Mouse (Mus musculus) hindbrain, embryonic 11.5 days (tissue): Measurements from ENCODE around the gene Galns. TPM values are rescaled to one million over a fixed set of nuclear protein-coding genes. Genes with fewer than 3 reads are reported as not detected.
"Not testable (repeated sequence)": the region's sequence is repeated elsewhere in the genome, so short reads cannot be mapped to it uniquely, and the experiment has no call there.

Experiments
- ATAC-seq: fragments of 200-750 bp; cut with Nextera tagmentation; 2 replicates; pipeline ENCODE4 v1.8.0; 2017; ENCODE audit warnings: mild to moderate bottlenecking, moderate TSS enrichment, moderate library complexity; ENCODE audit not compliant: low FRiP score
- DNase-seq: peaks from one replicate; pipeline ENCODE4 v3.0.0-alpha.2; 2015; ENCODE audit warnings: low spot score
- H3K27ac ChIP-seq: fragments of 300-500 bp; sonication (generic); 2 replicates; pipeline ENCODE4 v1.5.1; 2014; ENCODE audit warnings: mild to moderate bottlenecking, low read depth, low read length
- H3K27me3 ChIP-seq: fragments of 300-500 bp; sonication (generic); 2 replicates; pipeline ENCODE4 v1.6.1; 2014; ENCODE audit warnings: mild to moderate bottlenecking, low read length, moderate library complexity, mixed read lengths; ENCODE audit not compliant: control insufficient read depth, insufficient read depth
- H3K36me3 ChIP-seq: fragments of 300-500 bp; sonication (generic); 2 replicates; pipeline ENCODE4 v1.6.1; 2014; ENCODE audit warnings: mild to moderate bottlenecking, low read length, moderate library complexity, mixed read lengths; ENCODE audit not compliant: control insufficient read depth, insufficient read depth
- H3K4me1 ChIP-seq: fragments of 300-500 bp; sonication (generic); replicated peaks from 2 replicates; pipeline ENCODE4 v1.6.1; 2014; ENCODE audit warnings: low read length, mixed read lengths; ENCODE audit not compliant: control insufficient read depth, insufficient read depth
- H3K4me2 ChIP-seq: fragments of 300-500 bp; sonication (generic); replicated peaks from 2 replicates; pipeline ENCODE4 v1.6.1; 2014; ENCODE audit warnings: mild to moderate bottlenecking, low read depth, low read length
- H3K4me3 ChIP-seq: fragments of 300-500 bp; sonication (generic); 2 replicates; pipeline ENCODE4 v1.5.1; 2014; ENCODE audit warnings: low read depth, low read length
- H3K9ac ChIP-seq: fragments of 300-500 bp; sonication (generic); 2 replicates; pipeline ENCODE4 v1.6.1; 2014; ENCODE audit warnings: low read depth, low read length
- H3K9me3 ChIP-seq: fragments of 300-500 bp; sonication (generic); 2 replicates; pipeline ENCODE4 v1.6.1; 2016; ENCODE audit warnings: low read length; ENCODE audit not compliant: control insufficient read depth
- WGBS: fragments of 180-500 bp; shearing (Covaris S2); extraction: QIAGEN DNeasy Blood & Tissue Kit; methylation state at CpG from one replicate; pipeline ENCODE4 v1.1.7; 2014; 5-methylcytosine and 5-hydroxymethylcytosine counted together
- polyA plus RNA-seq: library from polyadenylated mRNA; unstranded; fragments of >200 nt; fragmentation: Nextera tagmentation; extraction: Ambion mirVana; gene quantifications from 2 replicates; pipeline ENCODE4 v1.2.1, GENCODE M21; 2014

Gene Galns
- polyA plus RNA-seq, 1 experiment from 2014 or later = 4.7 TPM

DNA sequence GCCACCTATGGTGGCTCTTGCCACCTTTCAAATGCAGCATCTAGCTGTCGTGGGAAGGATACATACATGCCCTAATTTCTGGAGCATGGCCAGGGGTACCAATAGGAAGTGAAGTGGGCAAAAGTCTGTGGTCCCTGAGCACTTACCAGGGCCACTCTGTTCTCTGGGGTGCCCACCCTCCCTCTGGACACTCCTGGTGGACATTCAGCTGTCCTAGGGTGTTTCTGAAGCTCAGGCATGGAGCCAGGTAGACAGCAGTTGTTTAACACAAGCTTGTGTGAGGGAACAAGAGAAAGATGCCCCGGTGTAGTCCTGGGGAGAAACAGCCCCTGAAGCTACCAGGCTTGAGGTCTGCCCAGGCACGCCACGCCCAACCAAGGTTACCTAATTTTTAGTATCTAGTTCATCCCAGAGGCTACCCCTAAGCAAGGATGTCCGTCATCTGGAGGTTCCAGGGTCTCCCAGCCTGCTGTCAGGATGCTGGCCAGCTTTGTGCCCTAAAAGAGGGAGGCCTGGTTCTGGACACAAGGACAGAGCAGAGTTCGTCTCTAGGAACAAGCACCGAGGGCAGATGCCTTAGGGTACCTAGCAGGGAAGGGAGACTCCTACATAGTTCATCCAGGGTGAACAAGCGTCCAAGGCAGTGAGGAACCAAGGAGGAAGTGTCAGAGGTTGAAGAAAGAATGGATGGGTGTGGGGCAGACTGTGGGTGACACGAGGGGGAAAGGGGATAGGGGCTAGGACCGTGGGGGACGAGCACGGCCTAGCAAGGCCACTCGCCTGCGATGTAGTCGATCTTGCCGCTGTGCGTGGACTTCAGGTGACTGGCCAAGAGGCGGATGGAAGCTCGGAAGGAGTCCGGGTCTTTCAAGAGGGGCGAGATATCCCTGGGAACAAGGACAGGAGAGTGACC is 35.3 kb downstream of the Galns start:
- Histone ChIP-seq H3K4me2 (peak overlapping the region; percentile 78), H3K4me1 (peaks cover 8% of the 10 kb centered on the region), H3K9ac (peak overlapping the region; percentile 77), H3K27me3 (no peaks in the 10 kb centered on the region), H3K27ac (no peak overlapping the region), H3K36me3 (peaks cover 7% of the 10 kb centered on the region), H3K9me3 (no peaks in the 10 kb centered on the region), H3K4me3 (peak overlapping the region; percentile 65)
- WGBS = 20% methylated on average over 21 of the region's 21 CpGs
- ATAC-seq = peak; percentile 51
- no peak for DNase-seq

DNA sequence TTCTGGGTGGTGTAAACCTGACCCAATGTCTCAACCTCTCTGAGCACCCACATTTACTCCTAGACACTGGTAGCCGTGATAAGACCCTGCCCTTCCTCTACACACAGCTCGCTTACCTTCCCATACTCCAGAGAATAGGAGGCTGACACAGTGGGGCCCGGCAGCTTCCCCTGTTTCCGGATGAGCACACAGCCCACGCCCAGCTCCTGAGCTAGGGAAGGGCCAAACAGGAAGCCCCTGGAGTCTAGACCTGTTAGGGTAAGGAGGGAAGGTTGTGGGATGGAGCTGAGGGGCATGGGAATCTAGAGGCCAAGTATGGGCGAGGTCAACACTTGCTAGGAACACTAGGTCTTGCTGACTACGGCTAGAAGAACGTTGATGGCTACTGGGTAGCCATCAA is 36.0 kb downstream of the Galns start:
- no peak overlapping the region for H3K4me3 ChIP-seq
- H3K4me1 ChIP-seq = peaks cover 8% of the 10 kb centered on the region
- no peak overlapping the region for H3K27ac ChIP-seq
- H3K27me3 ChIP-seq = no peaks in the 10 kb centered on the region
- no peak for DNase-seq
- no peak for ATAC-seq
- peaks cover 9% of the 10 kb centered on the region for H3K36me3 ChIP-seq
- H3K9me3 ChIP-seq = no peaks in the 10 kb centered on the region
- peak overlapping the region; percentile 6; the same call in 1 of the 2 replicates for H3K4me2 ChIP-seq
- no peak overlapping the region for H3K9ac ChIP-seq
- WGBS = 80% methylated on average over 8 of the region's 8 CpGs

DNA sequence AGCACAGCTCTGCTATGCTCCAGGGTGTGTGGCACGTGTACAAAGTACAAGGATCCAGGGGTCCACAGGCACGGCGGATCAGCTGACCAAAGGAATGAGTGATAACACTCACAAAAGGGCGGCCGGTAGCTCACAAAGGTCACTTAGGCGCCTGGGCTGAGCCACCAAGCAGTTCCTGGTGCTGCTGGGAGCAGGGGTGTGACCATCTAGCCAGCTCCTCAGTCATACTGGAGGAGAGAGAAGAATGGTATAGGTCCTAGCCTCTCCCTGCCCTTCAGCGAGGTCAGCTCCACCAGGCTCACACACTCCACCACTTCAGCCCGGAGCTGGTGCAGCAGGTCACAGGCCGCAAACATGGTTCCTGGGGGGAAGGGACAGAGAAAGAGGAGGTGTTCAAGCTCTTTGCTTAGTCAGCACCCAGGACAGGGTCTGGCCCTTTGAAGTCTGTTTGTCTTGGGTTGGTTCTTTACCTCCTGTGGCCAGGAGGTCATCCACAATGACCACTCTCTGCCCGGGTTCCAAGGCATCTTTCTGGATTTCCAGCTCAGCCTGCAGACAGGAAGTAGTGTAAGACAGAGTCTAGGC is 36.5 kb downstream of the Galns start:
- DNase-seq = no peak
- WGBS = 45% methylated on average over 10 of the region's 10 CpGs
- peaks cover 8% of the 10 kb centered on the region for H3K4me1 ChIP-seq
- no peak overlapping the region for H3K27ac ChIP-seq
- no peak overlapping the region for H3K9ac ChIP-seq
- ATAC-seq = no peak
- H3K9me3 ChIP-seq = no peaks in the 10 kb centered on the region
- H3K4me3 ChIP-seq = no peak overlapping the region
- H3K27me3 ChIP-seq = no peaks in the 10 kb centered on the region
- H3K4me2 ChIP-seq = no peak overlapping the region
- H3K36me3 ChIP-seq = peaks cover 14% of the 10 kb centered on the region

DNA sequence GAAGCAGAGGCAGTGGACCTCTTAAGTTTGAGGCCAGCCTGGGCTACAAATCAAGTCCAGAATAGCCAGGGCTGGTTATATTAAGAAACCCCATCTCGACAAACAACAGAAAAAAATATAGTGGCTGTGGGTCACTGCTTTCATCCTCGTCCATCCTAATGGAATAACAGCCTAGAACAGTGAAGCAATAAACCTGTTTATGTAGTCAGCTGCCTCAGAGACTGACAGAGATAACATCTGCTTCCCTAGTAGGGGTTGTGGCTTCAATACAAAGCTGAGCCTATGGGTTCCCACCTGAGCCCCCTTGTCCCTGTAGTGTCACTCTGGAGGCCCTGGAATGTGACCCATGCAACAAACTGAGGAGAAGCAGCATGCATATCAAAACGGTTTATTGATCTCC is 37.0 kb downstream of the Galns start:
- no peaks in the 10 kb centered on the region for H3K27me3 ChIP-seq
- no peak overlapping the region for H3K4me2 ChIP-seq
- H3K9ac ChIP-seq = no peak overlapping the region
- H3K4me1 ChIP-seq = peaks cover 11% of the 10 kb centered on the region
- WGBS = 53% methylated on average over 3 of the region's 3 CpGs
- ATAC-seq (no peak), DNase-seq (no peak)
- H3K27ac ChIP-seq = no peak overlapping the region
- no peaks in the 10 kb centered on the region for H3K9me3 ChIP-seq
- H3K36me3 ChIP-seq = peaks cover 14% of the 10 kb centered on the region
- no peak overlapping the region for H3K4me3 ChIP-seq

DNA sequence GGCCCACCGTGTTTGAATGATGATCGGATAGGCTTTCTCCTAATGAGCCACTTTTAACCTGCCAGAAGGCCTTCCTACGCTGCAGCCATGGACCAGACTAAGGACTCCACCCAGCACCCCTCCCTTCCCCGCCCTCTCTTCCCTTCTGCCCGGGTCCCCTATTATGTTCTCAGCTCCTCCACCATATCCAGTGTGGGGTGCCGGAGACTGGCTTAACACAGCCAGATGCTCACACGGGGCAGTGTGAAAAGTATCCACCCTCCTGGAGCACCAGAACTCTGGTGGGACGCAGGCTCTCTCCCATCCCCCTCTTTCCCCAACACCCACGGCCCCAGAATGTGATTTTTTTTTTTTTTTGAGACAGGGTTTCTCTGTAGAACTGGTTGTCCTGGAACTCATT is 37.7 kb downstream of the Galns start:
- no peak overlapping the region for H3K27ac ChIP-seq
- H3K4me1 ChIP-seq = peaks cover 15% of the 10 kb centered on the region

DNA sequence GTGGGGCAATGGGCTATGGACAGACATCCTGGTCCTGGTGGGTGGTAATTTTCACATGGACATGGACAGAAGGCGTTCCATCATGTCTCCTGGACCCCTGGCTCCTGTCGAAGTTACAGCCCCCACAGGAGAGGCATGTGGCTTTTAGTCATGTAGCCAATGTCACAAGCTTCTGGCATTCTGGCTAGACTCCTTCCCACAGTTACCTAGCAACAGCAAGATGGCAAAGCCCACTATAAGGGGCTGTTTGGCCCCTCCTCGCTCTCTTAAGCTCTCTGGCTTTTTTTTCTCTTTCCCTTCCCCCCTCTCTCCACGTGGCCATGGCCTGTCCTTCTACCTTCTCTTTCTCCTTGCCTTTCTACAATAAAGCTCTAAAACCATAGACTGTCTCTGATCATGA is 38.1 kb downstream of the Galns start:
- Histone ChIP-seq H3K36me3 (peaks cover 14% of the 10 kb centered on the region), H3K4me1 (peaks cover 15% of the 10 kb centered on the region)
- not testable (repeated sequence) for H3K4me2 ChIP-seq, H3K4me3 ChIP-seq, H3K27ac ChIP-seq, H3K9ac ChIP-seq, DNase-seq, H3K9me3 ChIP-seq, H3K27me3 ChIP-seq, ATAC-seq
- 40% methylated on average over 4 of the region's 4 CpGs for WGBS

More for the DNA sequence above, 37.7 kb downstream of the Galns start:
- no peak overlapping the region for H3K4me3 ChIP-seq
- peaks cover 14% of the 10 kb centered on the region for H3K36me3 ChIP-seq
- ATAC-seq = no peak
- no peak for DNase-seq
- H3K9ac ChIP-seq = no peak overlapping the region
- no peaks in the 10 kb centered on the region for H3K9me3 ChIP-seq
- whole genome bisulfite sequencing = 56% methylated on average over 9 of the region's 9 CpGs
- H3K4me2 ChIP-seq = no peak overlapping the region
- no peaks in the 10 kb centered on the region for H3K27me3 ChIP-seq

DNA sequence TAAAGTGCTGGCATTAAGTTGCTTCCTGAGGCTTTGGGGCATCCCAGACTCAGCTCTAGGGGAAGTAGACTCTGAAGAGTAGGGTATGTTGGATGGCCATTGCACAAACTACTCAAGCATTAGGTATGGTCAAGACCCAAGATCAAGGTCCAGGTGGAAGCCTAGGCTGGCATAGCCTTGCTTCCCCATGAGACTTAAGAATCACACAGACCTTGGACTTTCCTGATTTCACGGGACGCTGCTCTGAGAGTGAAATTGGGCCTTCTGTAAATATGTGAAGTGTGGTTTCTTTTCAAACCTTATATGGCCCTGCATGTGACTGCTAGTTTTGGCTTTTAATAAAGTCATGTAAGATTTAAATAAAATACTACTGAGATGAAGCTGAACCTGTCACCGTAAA is 38.5 kb downstream of the Galns start:
- no peak for ATAC-seq
- DNase-seq = no peak
- H3K9me3 ChIP-seq = no peaks in the 10 kb centered on the region
- no peak overlapping the region for H3K4me2 ChIP-seq
- H3K9ac ChIP-seq = no peak overlapping the region
- H3K36me3 ChIP-seq = peaks cover 14% of the 10 kb centered on the region
- WGBS = 92% methylated on average over 3 of the region's 3 CpGs
- no peak overlapping the region for H3K27ac ChIP-seq
- peaks cover 15% of the 10 kb centered on the region for H3K4me1 ChIP-seq
- no peak overlapping the region for H3K4me3 ChIP-seq
- no peaks in the 10 kb centered on the region for H3K27me3 ChIP-seq

DNA sequence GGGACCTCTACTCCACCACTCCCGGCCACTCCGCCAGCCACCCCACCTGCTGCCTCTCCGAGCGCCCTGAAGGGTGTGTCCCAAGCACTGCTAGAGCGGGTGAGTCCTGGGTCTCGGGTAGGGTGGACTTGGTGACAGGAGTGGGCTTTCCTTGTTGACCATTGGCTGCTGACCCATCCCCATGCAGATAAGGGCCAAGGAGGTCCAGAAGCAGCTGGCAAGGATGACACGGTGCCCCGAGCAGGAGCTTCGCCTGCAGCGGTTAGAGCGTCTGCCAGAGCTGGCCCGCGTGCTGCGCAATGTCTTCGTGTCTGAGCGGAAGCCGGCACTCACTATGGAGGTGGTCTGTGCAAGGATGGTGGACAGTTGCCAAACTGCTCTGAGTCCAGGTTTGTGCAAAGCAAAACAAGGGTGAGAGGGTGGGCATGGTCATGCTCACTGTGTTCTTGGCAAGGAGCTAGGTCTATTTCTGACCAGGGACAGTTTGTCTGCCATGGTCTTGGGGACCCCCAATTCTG is 39.5 kb downstream of the Galns start:
- Histone ChIP-seq H3K9me3 (no peaks in the 10 kb centered on the region), H3K4me2 (no peak overlapping the region), H3K36me3 (peaks cover 14% of the 10 kb centered on the region), H3K4me3 (no peak overlapping the region), H3K9ac (no peak overlapping the region), H3K27ac (no peak overlapping the region), H3K27me3 (no peaks in the 10 kb centered on the region), H3K4me1 (peaks cover 19% of the 10 kb centered on the region)
- DNase-seq (no peak), ATAC-seq (no peak)
- 96% methylated on average over 17 of the region's 17 CpGs for WGBS
